Mouse (Mus musculus) heart, adult 9 months (tissue): Measurements from ENCODE around the gene Fabp3.

Experiments
- DNase-seq, 2 experiments: peaks; one replicate each; pipeline ENCODE4 v3.0.0; 2022; ENCODE audit warnings: low spot score in 2 of 2

The Fabp3 gene

GRCm38 (mm10) chr4:130308231-130309081 lies at the start of gene Fabp3, which contains the start of gene Gm10570:
TSS of gene Fabp3 (plus strand) at chr4:130308595.
TSS of gene Gm10570 (minus strand) at chr4:130308674.
- DNase-seq, result peak; percentile 73 to 75

- no peak for DNase-seq
Measured at GRCm38 (mm10) chr4:130260406-130260805, 48.0 kb upstream of the Fabp3 start.

- no peak for DNase-seq
Measured at GRCm38 (mm10) chr4:130264131-130264530, 44.3 kb upstream of the Fabp3 start.

- peak; percentile 21 to 33 for DNase-seq
Measured at GRCm38 (mm10) chr4:130264698-130265349, 43.6 kb upstream of the Fabp3 start.

- peak in 1 of 2 experiments; percentile 6 for DNase-seq
Measured at GRCm38 (mm10) chr4:130266601-130267000, 41.8 kb upstream of the Fabp3 start.

- no peak for DNase-seq
Measured at GRCm38 (mm10) chr4:130267069-130267468, 41.3 kb upstream of the Fabp3 start.

GRCm38 (mm10) chr4:130268736-130269135 lies 39.7 kb upstream of the Fabp3 start:
- no peak for DNase-seq

- no peak for DNase-seq
Measured at GRCm38 (mm10) chr4:130270089-130270488, 38.3 kb upstream of the Fabp3 start.

- DNase-seq, result no peak
Measured at GRCm38 (mm10) chr4:130270611-130271347, 37.6 kb upstream of the Fabp3 start.

GRCm38 (mm10) chr4:130273698-130274345 lies 34.6 kb upstream of the Fabp3 start:
- no peak for DNase-seq

- DNase-seq, result no peak
Measured at GRCm38 (mm10) chr4:130274346-130275015, 33.9 kb upstream of the Fabp3 start.

- DNase-seq, result no peak
Measured at GRCm38 (mm10) chr4:130275016-130275822, 33.2 kb upstream of the Fabp3 start.

- DNase-seq, result no peak
Measured at GRCm38 (mm10) chr4:130275823-130276105, 32.6 kb upstream of the Fabp3 start.

- no peak for DNase-seq
Measured at GRCm38 (mm10) chr4:130276573-130277176, 31.7 kb upstream of the Fabp3 start.

GRCm38 (mm10) chr4:130279105-130279504 lies 29.3 kb upstream of the Fabp3 start, which contains the start of gene Serinc2:
TSS of gene Serinc2 (minus strand) at chr4:130279205.
- no peak for DNase-seq

- no peak for DNase-seq
Measured at GRCm38 (mm10) chr4:130282856-130283255, 25.5 kb upstream of the Fabp3 start.

GRCm38 (mm10) chr4:130283826-130284225 lies 24.6 kb upstream of the Fabp3 start:
- peak in 1 of 2 experiments; percentile 32 for DNase-seq

GRCm38 (mm10) chr4:130286531-130286930 lies 21.9 kb upstream of the Fabp3 start:
- peak; percentile 30 to 45 for DNase-seq

- DNase-seq, result no peak
Measured at GRCm38 (mm10) chr4:130289824-130290223, 18.6 kb upstream of the Fabp3 start.

GRCm38 (mm10) chr4:130292271-130292670 lies 16.1 kb upstream of the Fabp3 start:
- peak in 1 of 2 experiments; percentile 64 for DNase-seq
